Mouse (Mus musculus) bone marrow macrophage, adult 2 months (primary cell): ENCODE measurements at regions not wholly inside any gene's neighbourhood (a gene's known extent, or its start where the extent isn't known, plus 50 kb on each side); places are given as distances from the start of the nearest gene placed in this dataset.

Experiments used
- CTCF ChIP-seq: IDR thresholded peaks from 2 replicates; pipeline ENCODE4 v1.5.1; 2012; ENCODE audit warnings: low read depth, mild to moderate bottlenecking, low read length, moderate library complexity
- POLR2A ChIP-seq: IDR thresholded peaks from 2 replicates; pipeline ENCODE4 v1.6.1; 2012; ENCODE audit warnings: mild to moderate bottlenecking, low read depth, low read length, borderline replicate concordance

GRCm38 (mm10) chr13:71231182-71231581 is 389.6 kb upstream of the Adamts16 start:
- TF ChIP-seq CTCF = no peak
- TF ChIP-seq POLR2A = no peak
